Mouse (Mus musculus) neural tube, postnatal 0 days (tissue): ENCODE data around the gene Poln. TPM values are rescaled to one million over a fixed set of nuclear protein-coding genes. Genes with fewer than 3 reads are reported as not detected.

Experiments
- polyA plus RNA-seq: library from polyadenylated mRNA; unstranded; fragments of >200 nt; fragmentation: Nextera tagmentation; extraction: Ambion mirVana; gene quantifications from 2 replicates; pipeline ENCODE4 v1.2.1, GENCODE M21; 2015

Gene Poln
- polyA plus RNA-seq, result 0.30 and 0.34 TPM in 2 replicates

GRCm38 (mm10) chr5:34168950-34169891 is at the start of gene Poln, which contains the start of gene Haus3:
TSS of gene Poln (minus strand) at chr5:34169448.
TSS of gene Haus3 (minus strand) at chr5:34169527.

GRCm38 (mm10) chr5:34187601-34188316 is 18.5 kb upstream of the Poln start, which contains the start of gene Mxd4:
TSS of gene Mxd4 (minus strand) at chr5:34187720.

GRCm38 (mm10) chr5:33995843-33996693 is 173.2 kb downstream of the Poln start, which contains the start of gene Nat8l:
TSS of gene Nat8l (plus strand) at chr5:33995984.

GRCm38 (mm10) chr5:33983309-33984121 is 185.7 kb downstream of the Poln start, which contains the start of gene Gm1673:
TSS of gene Gm1673 (plus strand) at chr5:33983433.

Other genes starting within 250 kb of the Poln start
- 26.5 and 27.7 TPM in 2 replicates for gene Nelfa, start 233.0 kb downstream of the Poln start, polyA plus RNA-seq
- 664 and 714 TPM in 2 replicates for gene Gm1673, start 186.0 kb downstream of the Poln start, polyA plus RNA-seq
- gene Nat8l, start 173.5 kb downstream of the Poln start, polyA plus RNA-seq, result 9.0 and 9.4 TPM in 2 replicates
- gene Haus3, start 79 bp upstream of the Poln start, polyA plus RNA-seq, result 9.4 and 10.6 TPM in 2 replicates
- gene Mxd4, start 18.3 kb upstream of the Poln start, polyA plus RNA-seq, result 18.4 and 25.0 TPM in 2 replicates
- 5.0 and 5.8 TPM in 2 replicates for gene Zfyve28, start 119.0 kb upstream of the Poln start, polyA plus RNA-seq
- 0.24 and 0.41 TPM in 2 replicates for gene Cfap99, start 119.2 kb upstream of the Poln start, polyA plus RNA-seq
- 89.4 and 93.0 TPM in 2 replicates for gene Rnf4, start 166.8 kb upstream of the Poln start, polyA plus RNA-seq
- gene Fam193a, start 200.5 kb upstream of the Poln start, polyA plus RNA-seq, result 12.1 and 13.2 TPM in 2 replicates